Mouse (Mus musculus) intestine, embryonic 16.5 days (tissue): ENCODE measurements around the gene Dlgap4. TPM values are rescaled to one million over a fixed set of nuclear protein-coding genes. Genes with fewer than 3 reads are reported as not detected.

Source experiments
- ATAC-seq: fragments of 200-750 bp; cut with Nextera tagmentation; 2 replicates; pipeline ENCODE4 v1.8.0; 2017; ENCODE audit warnings: moderate TSS enrichment, moderate library complexity
- H3K27ac ChIP-seq: fragments of 300-500 bp; sonication (generic); 2 replicates; pipeline ENCODE4 v1.5.1; 2014; ENCODE audit warnings: mild to moderate bottlenecking, low read length
- H3K27me3 ChIP-seq: fragments of 300-500 bp; sonication (generic); replicated peaks from 2 replicates; pipeline ENCODE4 v1.6.1; 2014; ENCODE audit warnings: low read length, control low read depth, mixed read lengths; ENCODE audit not compliant: control insufficient read depth, insufficient read depth
- H3K36me3 ChIP-seq: fragments of 300-500 bp; sonication (generic); 2 replicates; pipeline ENCODE4 v1.6.1; 2014; ENCODE audit warnings: low read length, control low read depth; ENCODE audit not compliant: control insufficient read depth, insufficient read depth
- H3K4me1 ChIP-seq: fragments of 300-500 bp; sonication (generic); 2 replicates; pipeline ENCODE4 v1.6.1; 2014; ENCODE audit warnings: low read length, control low read depth, mixed read lengths; ENCODE audit not compliant: control insufficient read depth, insufficient read depth
- H3K4me2 ChIP-seq: fragments of 300-500 bp; sonication (generic); 2 replicates; pipeline ENCODE4 v1.6.1; 2014; ENCODE audit warnings: low read depth, low read length, control low read depth
- H3K4me3 ChIP-seq: fragments of 300-500 bp; sonication (generic); 2 replicates; pipeline ENCODE4 v1.5.1; 2014; ENCODE audit warnings: mild to moderate bottlenecking, low read length
- H3K9ac ChIP-seq: fragments of 300-500 bp; sonication (generic); 2 replicates; pipeline ENCODE4 v1.6.1; 2014; ENCODE audit warnings: low read depth, low read length
- H3K9me3 ChIP-seq: fragments of 300-500 bp; sonication (generic); 2 replicates; pipeline ENCODE4 v1.6.1; 2016; ENCODE audit warnings: low read length, control low read depth; ENCODE audit not compliant: control insufficient read depth
- WGBS: fragments of 180-500 bp; shearing (Covaris S2); extraction: QIAGEN DNeasy Blood & Tissue Kit; methylation state at CpG from one replicate; pipeline ENCODE4 v1.1.7; 2014; 5-methylcytosine and 5-hydroxymethylcytosine counted together
- polyA plus RNA-seq: library from polyadenylated mRNA; unstranded; fragments of >200 nt; fragmentation: Nextera tagmentation; extraction: Ambion mirVana; gene quantifications from 2 replicates; pipeline ENCODE4 v1.2.1, GENCODE M21; 2015

The Dlgap4 gene
- polyA plus RNA-seq, 1 experiment from 2014 or later = 52.6 TPM

GRCm38 (mm10) chr2:156673881-156674669, 60.6 kb downstream of the Dlgap4 start:
- Histone ChIP-seq H3K4me3 (no peak overlapping the region), H3K36me3 (no peaks in the 10 kb centered on the region), H3K27me3 (no peaks in the 10 kb centered on the region), H3K4me2 (no peak overlapping the region), H3K27ac (no peak overlapping the region), H3K9me3 (no peaks in the 10 kb centered on the region), H3K9ac (no peak overlapping the region), H3K4me1 (no peaks in the 10 kb centered on the region)
- WGBS = 76% methylated on average over 8 of the region's 8 CpGs
- ATAC-seq = no peak

DNA sequence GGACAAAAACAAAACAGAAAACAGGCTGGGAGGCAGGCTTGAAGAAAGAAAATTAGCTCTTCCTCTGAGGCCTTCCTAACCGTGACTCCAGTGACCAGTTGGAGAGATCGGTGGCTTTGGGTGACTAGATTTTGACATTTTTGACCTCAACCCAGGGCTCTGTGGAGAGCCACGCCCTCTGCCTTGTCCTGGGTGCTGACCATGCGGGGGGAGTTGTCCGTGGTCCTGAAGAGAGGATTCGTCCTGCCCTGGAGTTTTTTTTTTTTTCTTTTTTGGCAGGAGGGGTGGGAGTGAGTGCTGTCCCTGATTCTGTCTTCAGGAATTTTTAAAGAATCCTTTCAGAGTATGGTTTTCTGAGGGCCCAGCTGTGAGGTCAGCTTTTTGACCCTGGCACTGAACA, 63.4 kb downstream of the Dlgap4 start:
- WGBS = 6% methylated on average over 6 of the region's 6 CpGs
- Histone ChIP-seq H3K9me3 (no peaks in the 10 kb centered on the region), H3K4me2 (no peak overlapping the region), H3K27me3 (no peaks in the 10 kb centered on the region), H3K4me1 (no peaks in the 10 kb centered on the region), H3K36me3 (no peaks in the 10 kb centered on the region), H3K9ac (no peak overlapping the region), H3K27ac (no peak overlapping the region), H3K4me3 (no peak overlapping the region)
- ATAC-seq = no peak

DNA sequence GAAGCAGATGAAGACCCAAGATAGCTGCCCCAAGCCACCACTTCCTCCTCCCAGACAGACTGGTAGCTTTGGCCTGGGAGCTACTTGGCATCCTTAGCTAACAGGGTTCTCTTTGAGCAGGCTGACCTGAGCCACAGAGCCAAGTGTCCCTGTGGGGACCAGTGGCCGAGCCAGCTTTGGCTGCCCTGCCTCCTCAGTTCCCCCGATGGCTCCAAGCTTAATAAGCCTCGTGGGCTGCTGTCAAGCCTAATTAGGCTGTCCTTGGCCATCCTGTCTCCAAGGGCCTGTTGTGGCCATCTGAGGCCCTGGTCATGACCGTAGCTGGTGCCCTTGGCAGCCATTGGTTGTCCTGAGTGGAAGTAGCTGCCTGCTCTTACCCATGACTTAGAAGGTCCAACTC, 64.6 kb downstream of the Dlgap4 start:
- Histone ChIP-seq H3K4me1 (no peaks in the 10 kb centered on the region), H3K27me3 (no peaks in the 10 kb centered on the region), H3K36me3 (no peaks in the 10 kb centered on the region), H3K27ac (no peak overlapping the region), H3K4me2 (no peak overlapping the region), H3K9ac (no peak overlapping the region), H3K9me3 (no peaks in the 10 kb centered on the region), H3K4me3 (no peak overlapping the region)
- 80% methylated on average over 4 of the region's 4 CpGs for WGBS
- no peak for ATAC-seq

GRCm38 (mm10) chr2:156682965-156683364, 69.5 kb downstream of the Dlgap4 start:
- Histone ChIP-seq H3K9ac (no peak overlapping the region), H3K36me3 (no peaks in the 10 kb centered on the region), H3K4me2 (no peak overlapping the region), H3K9me3 (no peaks in the 10 kb centered on the region), H3K4me3 (no peak overlapping the region), H3K4me1 (no peaks in the 10 kb centered on the region), H3K27ac (no peak overlapping the region), H3K27me3 (no peaks in the 10 kb centered on the region)
- ATAC-seq = no peak
- WGBS = 51% methylated on average over 12 of the region's 12 CpGs

- WGBS = 65% methylated on average over 14 of the region's 14 CpGs
- H3K4me3 ChIP-seq = no peak overlapping the region
- H3K27me3 ChIP-seq = no peaks in the 10 kb centered on the region
- no peaks in the 10 kb centered on the region for H3K4me1 ChIP-seq
- H3K9me3 ChIP-seq = no peaks in the 10 kb centered on the region
- H3K9ac ChIP-seq = no peak overlapping the region
- H3K4me2 ChIP-seq = no peak overlapping the region
- H3K27ac ChIP-seq = no peak overlapping the region
- H3K36me3 ChIP-seq = no peaks in the 10 kb centered on the region
- ATAC-seq = no peak
Measured at GRCm38 (mm10) chr2:156685999-156686398, 72.5 kb downstream of the Dlgap4 start.

DNA sequence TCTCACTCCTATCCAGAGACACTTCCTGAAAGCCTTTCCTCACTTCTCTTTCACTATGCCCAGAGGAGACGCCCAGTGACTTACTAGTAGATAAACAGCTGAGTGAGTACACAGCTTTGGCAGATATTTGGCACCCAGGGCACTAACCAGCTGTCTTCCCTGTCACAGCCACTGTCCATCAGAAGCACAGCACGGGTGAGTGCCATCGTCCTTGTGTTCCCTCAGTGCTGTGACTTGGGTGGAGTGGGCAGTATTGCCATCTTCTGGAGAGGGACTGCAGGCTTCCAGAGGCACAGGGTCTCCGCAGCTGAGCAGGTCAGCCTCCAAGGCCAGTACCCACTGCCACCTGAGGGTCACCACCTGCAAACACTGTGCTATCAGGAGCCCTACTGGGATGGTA, 73.2 kb downstream of the Dlgap4 start:
- H3K27ac ChIP-seq = no peak overlapping the region
- WGBS = 71% methylated on average over 4 of the region's 4 CpGs
- H3K36me3 ChIP-seq = no peaks in the 10 kb centered on the region
- no peaks in the 10 kb centered on the region for H3K9me3 ChIP-seq
- H3K4me1 ChIP-seq = no peaks in the 10 kb centered on the region
- H3K4me2 ChIP-seq = no peak overlapping the region
- no peaks in the 10 kb centered on the region for H3K27me3 ChIP-seq
- no peak overlapping the region for H3K9ac ChIP-seq
- H3K4me3 ChIP-seq = no peak overlapping the region
- ATAC-seq = no peak

DNA sequence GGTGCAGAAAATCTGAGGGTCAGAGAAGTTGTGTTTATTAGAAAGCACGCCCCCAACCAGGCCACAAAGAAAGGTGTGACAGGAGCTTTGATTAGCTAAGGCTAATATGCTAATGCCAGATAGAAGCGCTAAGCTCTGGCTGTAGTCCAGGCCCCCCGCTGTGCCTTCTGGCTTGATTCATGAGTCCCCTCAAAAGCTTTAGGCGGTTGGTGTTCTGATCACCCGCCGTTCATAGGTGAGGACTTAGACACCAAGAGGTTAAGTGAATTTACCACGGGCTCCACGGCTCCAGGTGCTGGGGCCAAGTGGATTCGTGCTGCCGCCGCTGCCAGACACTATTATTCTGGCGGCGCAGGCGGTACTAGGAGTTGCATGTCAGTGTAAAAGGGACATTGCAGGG, 75.1 kb downstream of the Dlgap4 start:
- no peaks in the 10 kb centered on the region for H3K4me1 ChIP-seq
- H3K27ac ChIP-seq = no peak overlapping the region
- H3K4me3 ChIP-seq = no peak overlapping the region
- H3K9ac ChIP-seq = no peak overlapping the region
- no peak for ATAC-seq
- H3K36me3 ChIP-seq = no peaks in the 10 kb centered on the region
- 11% methylated on average over 14 of the region's 14 CpGs for WGBS
- H3K9me3 ChIP-seq = no peaks in the 10 kb centered on the region
- H3K27me3 ChIP-seq = no peaks in the 10 kb centered on the region
- no peak overlapping the region for H3K4me2 ChIP-seq

GRCm38 (mm10) chr2:156690833-156691232, 77.3 kb downstream of the Dlgap4 start:
- Histone ChIP-seq H3K4me1 (no peaks in the 10 kb centered on the region), H3K36me3 (no peaks in the 10 kb centered on the region), H3K4me3 (no peak overlapping the region), H3K27me3 (no peaks in the 10 kb centered on the region), H3K4me2 (no peak overlapping the region), H3K27ac (no peak overlapping the region), H3K9me3 (no peaks in the 10 kb centered on the region), H3K9ac (no peak overlapping the region)
- WGBS = 33% methylated on average over 2 of the region's 2 CpGs
- no peak for ATAC-seq

GRCm38 (mm10) chr2:156691746-156692145, 78.2 kb downstream of the Dlgap4 start:
- Histone ChIP-seq H3K36me3 (no peaks in the 10 kb centered on the region), H3K4me3 (no peak overlapping the region), H3K9me3 (no peaks in the 10 kb centered on the region), H3K4me1 (no peaks in the 10 kb centered on the region), H3K4me2 (no peak overlapping the region), H3K9ac (no peak overlapping the region), H3K27me3 (no peaks in the 10 kb centered on the region), H3K27ac (no peak overlapping the region)
- 60% methylated on average over 9 of the region's 9 CpGs for WGBS
- no peak for ATAC-seq
